Mouse (Mus musculus): Measurements from ENCODE around the gene Catsper3. TPM values are rescaled to one million over a fixed set of nuclear protein-coding genes. Genes with fewer than 3 reads are reported as not detected.

The Catsper3 gene
- total RNA-seq, 2 experiments from 2014 or later, result not detected

GRCm38 (mm10) chr13:55840223-55840622 lies 55.9 kb downstream of the Catsper3 start:
- no peak for DNase-seq (ENCODE audit: extremely low spot score in 1 of 2, low spot score in 2 of 2)
- intact Hi-C loops (cut with DNase I), result no loop called here

GRCm38 (mm10) chr13:55843700-55844099 lies 59.3 kb downstream of the Catsper3 start:
- intact Hi-C loops (cut with DNase I), result no loop called here
- no peak for DNase-seq (ENCODE audit: extremely low spot score in 1 of 2, low spot score in 2 of 2)

GRCm38 (mm10) chr13:55847805-55848204 lies 63.4 kb downstream of the Catsper3 start:
- intact Hi-C loops (cut with DNase I), result no loop called here
- no peak for DNase-seq (ENCODE audit: extremely low spot score in 1 of 2, low spot score in 2 of 2)

- DNase-seq (ENCODE audit: extremely low spot score in 1 of 2, low spot score in 2 of 2), result no peak
- intact Hi-C loops (cut with DNase I), result no loop called here
These were observed 64.3 kb downstream of the Catsper3 start for GRCm38 (mm10) chr13:55848604-55849190.

- intact Hi-C loops (cut with DNase I), result no loop called here
- DNase-seq (ENCODE audit: extremely low spot score in 1 of 2, low spot score in 2 of 2), result no peak
These were observed 66.4 kb downstream of the Catsper3 start for GRCm38 (mm10) chr13:55850726-55851125.

- DNase-seq (ENCODE audit: extremely low spot score in 1 of 2, low spot score in 2 of 2), result no peak
- intact Hi-C loops (cut with DNase I), result no loop called here
These were observed 67.8 kb downstream of the Catsper3 start for GRCm38 (mm10) chr13:55852205-55852604.

- DNase-seq (ENCODE audit: extremely low spot score in 1 of 2, low spot score in 2 of 2), result no peak
- intact Hi-C loops (cut with DNase I), result no loop called here
These were observed 71.4 kb downstream of the Catsper3 start for GRCm38 (mm10) chr13:55855793-55856192.

- DNase-seq (ENCODE audit: extremely low spot score in 1 of 2, low spot score in 2 of 2), result no peak
These were observed 74.1 kb downstream of the Catsper3 start for GRCm38 (mm10) chr13:55858463-55858862.

More at GRCm38 (mm10) chr13:55858463-55858862, 74.1 kb downstream of the Catsper3 start:
- intact Hi-C loops (cut with DNase I), result no loop called here

Other genes with a start within 250 kb of the Catsper3 start
- 10 to 100 TPM; 42.0 to 43.4 TPM for gene Ddx41, start 247.9 kb upstream of the Catsper3 start, total RNA-seq (2021)
- 10 to 100 TPM; 65.8 to 67.6 TPM for gene Fam193b, start 213.4 kb upstream of the Catsper3 start, total RNA-seq (2021)
- 100 to 1,000 TPM; 118 to 120 TPM for gene Tmed9, start 210.8 kb upstream of the Catsper3 start, total RNA-seq (2021)
- 10 to 100 TPM; 24.9 to 25.5 TPM for gene B4galt7, start 184.7 kb upstream of the Catsper3 start, total RNA-seq (2021)
- 10 to 100 TPM; 53.7 to 55.3 TPM for gene Caml, start 161.6 kb upstream of the Catsper3 start, total RNA-seq (2021)
- gene Ddx46, start 149.5 kb upstream of the Catsper3 start, total RNA-seq (2021), result 10 to 100 TPM; 44.2 to 45.2 TPM
- gene B230219D22Rik, start 91.4 kb upstream of the Catsper3 start, total RNA-seq (2021), result 10 to 100 TPM; 90.4 to 92.0 TPM
- 10 to 100 TPM; 62.9 to 68.8 TPM for gene Txndc15, start 69.9 kb upstream of the Catsper3 start, total RNA-seq (2021)
- 10 to 100 TPM; 26.9 to 32.1 TPM for gene Pcbd2, start 57.2 kb upstream of the Catsper3 start, total RNA-seq (2021)
- gene Pitx1, start 51.6 kb downstream of the Catsper3 start, total RNA-seq (2021), result not detected